Mouse (Mus musculus) adrenal gland, postnatal 14 days (tissue): Measurements from ENCODE around the gene Gm11146. TPM values are rescaled to one million over a fixed set of nuclear protein-coding genes. Genes with fewer than 3 reads are reported as not detected.
A peak's percentile ranks its signal among the peaks of the same experiment; 100 is the strongest.

ENCODE experiments used
- DNase-seq: peaks from one replicate; pipeline ENCODE4 v3.0.0; 2021; ENCODE audit warnings: mixed read lengths
- microRNA-seq, 2 experiments: library from miRNA; unstranded; fragments of <30 nt; microRNA quantifications; one replicate each; pipeline ENCODE4 v1.2.0; 2021
- total RNA-seq: library from RNA; stranded (reverse); gene quantifications from 2 replicates; pipeline ENCODE4 v1.2.3, GENCODE M21; 2021

Gene Gm11146
- total RNA-seq, 1 experiment from 2014 or later, result not detected

DNA sequence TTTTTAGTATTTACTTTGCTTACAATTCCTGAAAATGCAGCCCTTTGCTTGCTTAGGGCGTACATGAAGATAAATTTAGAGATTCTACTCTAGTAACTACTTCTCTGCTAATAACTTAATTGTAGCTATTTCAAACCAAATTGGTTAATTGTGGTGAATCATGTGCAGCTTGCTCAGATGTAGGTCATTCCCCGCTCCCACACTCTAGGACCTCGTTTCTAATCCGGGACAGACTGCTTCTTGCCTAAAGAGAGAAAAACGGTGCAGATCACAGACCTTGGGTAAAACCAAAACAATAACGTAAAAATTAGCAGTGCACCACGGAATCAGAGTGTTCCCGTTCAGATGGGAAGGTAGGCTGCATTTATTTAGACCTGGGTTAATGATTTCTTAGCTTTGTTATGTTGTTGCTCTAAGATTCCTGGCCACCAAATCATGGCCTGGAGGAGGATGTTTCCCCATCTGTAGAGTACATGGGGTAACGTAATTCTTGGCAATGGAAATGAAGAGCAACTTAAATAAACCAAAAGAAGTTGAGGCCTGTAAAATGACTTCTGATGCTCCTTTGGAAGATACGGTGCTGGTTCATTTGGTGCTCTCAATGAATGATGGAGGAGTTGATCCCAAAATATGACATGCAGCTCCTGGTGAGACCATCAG, 45.3 kb downstream of the Gm11146 start:
- DNase-seq, result no peak

GRCm38 (mm10) chr16:77551051-77551450, 50.8 kb downstream of the Gm11146 start:
- DNase-seq, result peak; percentile 48

Small RNA genes lying within 50 kb of the gene (microRNA-seq; reads per million reads assigned to microRNA genes)
- gene Mir125b-2 (210 to 235 reads per million in 2 experiments), gene Mir99a (15,582 to 26,754 reads per million in 2 experiments), gene Mirlet7c-1 (627 to 703 reads per million in 2 experiments)
